Mouse (Mus musculus): ENCODE measurements around the gene Meis2.

Meis2 gene

DNA sequence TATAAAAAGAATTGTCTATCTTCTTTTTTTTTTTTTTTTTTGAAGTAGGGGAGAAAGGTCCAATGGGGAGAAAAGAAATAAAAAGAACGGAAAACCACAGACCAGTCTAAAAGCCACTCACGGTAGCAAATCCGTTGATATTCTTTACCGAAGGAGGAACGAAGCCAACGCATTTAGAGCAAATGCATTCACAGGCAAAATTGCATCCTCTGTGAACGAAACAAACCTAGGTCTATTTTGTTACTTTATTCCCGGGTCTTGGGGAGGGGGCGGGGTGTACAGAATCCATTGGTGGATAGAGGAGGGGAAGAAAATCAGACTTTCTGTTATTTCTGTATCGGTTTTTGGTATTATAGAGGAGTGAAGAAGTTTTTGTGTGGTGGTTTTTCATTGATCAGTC is 206.7 kb downstream of the Meis2 start:
- no peak for DNase-seq (ENCODE audit: extremely low read depth, low read depth, low spot score)

DNA sequence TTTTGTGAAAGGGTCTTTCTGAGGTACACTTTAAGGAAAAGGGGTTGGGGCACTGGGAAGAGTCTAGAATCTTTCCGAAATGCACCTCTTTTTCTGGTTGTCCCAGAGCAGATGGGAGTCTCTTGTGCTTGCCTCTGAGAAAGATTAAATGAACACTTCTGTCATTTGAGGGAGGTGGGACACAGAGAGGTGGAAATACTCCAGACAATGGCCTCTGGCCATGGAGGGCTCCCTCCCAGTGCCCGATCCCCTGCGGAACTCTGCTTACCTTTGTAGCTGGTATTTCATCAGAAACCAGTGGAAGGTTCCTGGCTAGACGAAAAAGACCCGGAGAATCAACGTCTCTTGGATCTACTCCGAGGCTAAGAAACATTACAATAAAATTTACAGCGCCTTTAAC is 207.4 kb downstream of the Meis2 start:
- no peak for DNase-seq (ENCODE audit: extremely low read depth, low read depth, low spot score)

DNA sequence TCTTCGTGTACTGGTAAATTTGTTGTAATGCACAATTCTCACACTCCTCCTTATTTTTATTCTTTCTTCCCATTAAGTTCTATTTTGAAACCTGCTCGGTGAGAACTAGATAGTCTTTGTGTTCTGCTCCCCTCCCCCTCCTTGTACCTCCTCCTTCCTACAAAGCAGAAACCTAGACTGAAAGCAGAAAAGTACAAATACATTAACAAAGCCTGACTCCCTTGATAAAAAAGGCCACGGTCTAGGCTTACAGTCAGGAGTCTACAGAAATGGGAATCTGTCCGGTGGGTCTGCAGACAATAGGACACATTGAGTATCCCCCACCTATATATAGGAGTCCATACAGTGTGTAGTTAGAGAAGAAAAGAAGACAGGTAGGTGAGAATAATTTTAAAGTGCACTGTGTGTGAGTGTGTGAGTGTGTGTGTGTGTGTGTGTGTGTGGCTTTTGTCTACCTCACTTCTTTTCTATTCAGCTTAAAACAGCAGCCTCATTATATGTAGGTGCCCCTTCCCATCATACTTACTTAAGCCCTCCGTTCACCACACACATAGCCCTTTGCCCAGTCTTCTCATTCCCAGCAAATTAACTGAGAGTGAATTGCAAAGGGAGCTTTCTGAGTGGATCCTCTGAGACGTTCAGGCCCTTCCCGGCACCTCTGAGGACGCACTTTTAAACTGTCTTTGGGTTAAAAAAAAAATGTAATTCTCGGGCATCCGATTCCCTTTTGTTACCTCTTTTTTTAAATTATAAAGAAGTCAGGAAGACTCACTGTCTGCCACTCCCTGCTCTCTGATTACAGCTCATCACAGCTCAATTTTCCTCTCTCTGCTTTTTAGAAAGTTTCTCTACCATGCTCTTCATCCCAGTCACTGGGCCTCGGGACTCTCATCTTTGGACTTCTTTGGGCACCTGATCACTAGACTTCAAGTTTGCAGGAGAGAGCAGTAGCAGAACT is 208.2 kb downstream of the Meis2 start:
- DNase-seq (ENCODE audit: extremely low read depth, low read depth, low spot score): no peak

DNA sequence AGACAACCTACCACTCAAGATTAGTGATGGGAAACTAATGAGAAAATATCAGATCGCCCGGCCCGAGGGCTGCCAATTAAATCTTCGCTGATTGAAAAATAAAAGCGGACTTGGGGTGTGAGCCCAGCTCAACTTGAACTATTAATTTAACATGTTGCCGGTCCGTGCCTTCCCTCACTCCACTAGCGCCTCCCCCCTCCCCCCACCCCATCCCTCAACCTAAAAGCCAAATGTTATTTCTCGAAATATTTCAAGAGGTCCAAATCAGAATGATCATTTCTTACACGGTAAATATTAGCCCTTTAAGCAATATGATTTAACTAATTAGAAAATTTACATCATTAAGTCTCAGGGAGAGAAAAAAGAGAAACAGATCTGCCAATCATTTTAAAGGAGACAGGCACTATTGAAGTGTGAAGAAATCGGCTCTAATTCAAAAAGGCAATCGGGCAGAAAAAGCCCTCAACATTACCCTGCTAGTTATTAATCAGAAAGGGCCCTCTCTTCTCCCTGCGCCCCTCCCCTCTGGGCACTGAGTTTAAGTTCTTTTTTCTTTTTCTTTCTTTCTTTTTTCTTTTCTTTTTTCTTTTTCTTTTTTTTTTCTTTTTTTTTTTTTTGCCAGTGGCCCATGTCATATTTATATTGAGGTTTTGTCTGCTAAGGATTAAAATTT is 209.1 kb downstream of the Meis2 start:
- no peak for DNase-seq (ENCODE audit: extremely low read depth, low read depth, low spot score)

DNA sequence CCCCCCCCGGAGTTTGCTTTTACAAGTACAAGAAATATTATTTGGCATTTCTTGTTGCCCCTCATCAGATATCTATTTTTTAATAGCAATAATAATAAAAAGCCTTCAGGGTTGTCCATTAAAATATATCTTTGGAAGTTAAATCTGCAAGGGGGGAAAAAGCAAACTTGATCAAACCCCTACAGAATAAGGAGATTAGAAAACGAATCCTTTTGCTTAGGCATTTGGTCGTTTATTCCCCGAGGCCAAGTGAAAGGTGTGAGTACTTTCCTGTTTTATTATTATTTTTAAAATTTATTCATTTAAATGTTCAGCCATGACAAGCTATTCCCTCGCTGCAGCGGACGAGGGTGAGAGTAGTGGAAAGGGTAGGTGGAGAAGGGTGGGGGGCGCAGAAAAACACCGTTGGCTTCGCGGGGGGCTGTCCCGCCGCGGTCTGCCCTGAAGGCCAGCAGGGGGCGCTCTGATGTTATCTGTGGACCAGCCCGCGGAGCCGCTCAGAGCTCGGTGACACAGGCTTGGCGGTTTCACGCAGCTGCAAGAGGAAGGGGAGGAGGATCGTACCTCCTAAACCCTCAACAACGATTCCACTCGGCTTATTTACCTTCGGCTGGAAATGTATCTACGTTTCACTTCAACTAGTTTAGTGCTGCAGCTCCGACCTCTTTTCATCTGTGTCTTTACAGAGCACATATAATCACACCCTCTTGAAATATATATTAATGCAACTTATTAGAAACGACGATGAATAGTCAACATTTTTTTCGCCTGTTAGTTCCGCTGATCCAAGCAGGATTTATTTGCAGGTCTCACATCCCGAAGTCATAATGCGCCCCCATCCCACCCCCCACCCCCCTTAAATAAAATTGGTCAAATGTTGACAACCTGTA is 209.9 kb downstream of the Meis2 start:
- DNase-seq (ENCODE audit: extremely low read depth, low read depth, low spot score): no peak

DNA sequence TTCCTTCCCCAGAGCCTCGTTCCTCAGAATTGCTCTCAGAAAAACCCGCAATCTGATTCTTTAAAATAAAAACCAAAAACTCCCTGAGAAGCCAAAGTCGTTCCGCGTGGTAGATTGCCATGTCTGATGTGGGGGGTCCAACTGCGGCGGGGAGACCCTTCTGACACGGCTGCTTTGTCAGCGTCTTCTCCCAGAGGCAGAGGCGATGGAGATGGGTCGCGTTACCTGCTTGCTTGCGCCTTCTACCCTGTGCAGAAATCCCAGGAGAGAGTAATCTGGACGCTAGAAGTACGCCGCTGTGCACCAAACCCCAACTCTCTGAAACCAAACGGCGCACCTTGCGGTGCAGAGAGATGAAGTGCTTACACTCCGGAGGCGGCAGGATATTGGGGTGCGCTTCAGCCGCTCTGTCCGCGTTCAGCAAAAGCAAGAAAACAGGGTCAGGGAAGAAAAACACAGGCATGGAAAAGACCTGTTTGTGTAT is 210.8 kb downstream of the Meis2 start:
- DNase-seq (ENCODE audit: extremely low read depth, low read depth, low spot score): no peak

DNA sequence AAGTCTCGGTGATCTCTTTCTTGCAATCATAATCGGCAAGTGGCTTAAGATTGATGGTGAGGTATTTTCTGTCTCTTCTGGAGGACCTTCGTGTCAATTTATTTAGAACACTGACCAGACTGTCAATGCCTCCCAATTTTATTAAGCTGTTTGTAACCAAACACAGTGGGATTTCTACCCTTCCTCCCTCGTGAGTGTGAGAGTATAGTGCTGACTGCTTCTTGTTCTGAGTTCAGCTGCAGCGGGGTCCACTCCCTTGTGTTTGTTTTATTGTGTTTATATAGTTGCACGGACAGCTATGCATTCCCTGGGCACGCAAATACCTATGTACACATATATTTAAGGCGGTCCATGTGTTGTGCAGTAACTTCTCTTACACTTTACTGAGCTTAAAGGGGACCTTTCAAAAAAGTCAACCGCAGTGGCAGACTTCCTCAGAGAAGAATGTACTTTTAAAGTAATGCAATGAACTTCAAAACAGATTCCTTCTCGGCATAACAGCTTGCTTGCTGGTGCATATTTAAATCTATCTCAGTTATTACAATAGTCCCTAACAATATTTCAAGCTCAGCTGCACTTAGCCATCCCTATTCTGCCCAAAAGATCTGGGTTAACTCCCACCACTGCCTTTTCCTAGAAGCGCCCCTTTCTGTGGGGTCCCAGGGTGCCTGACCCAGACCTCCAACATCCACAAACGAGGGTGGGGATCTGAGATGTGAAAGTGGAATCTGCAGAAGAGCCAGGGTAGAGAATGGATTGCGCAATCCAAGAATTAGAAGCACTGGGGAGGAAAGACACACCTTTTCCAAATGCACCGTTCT is 211.4 kb downstream of the Meis2 start:
- no peak for DNase-seq (ENCODE audit: extremely low read depth, low read depth, low spot score)

DNA sequence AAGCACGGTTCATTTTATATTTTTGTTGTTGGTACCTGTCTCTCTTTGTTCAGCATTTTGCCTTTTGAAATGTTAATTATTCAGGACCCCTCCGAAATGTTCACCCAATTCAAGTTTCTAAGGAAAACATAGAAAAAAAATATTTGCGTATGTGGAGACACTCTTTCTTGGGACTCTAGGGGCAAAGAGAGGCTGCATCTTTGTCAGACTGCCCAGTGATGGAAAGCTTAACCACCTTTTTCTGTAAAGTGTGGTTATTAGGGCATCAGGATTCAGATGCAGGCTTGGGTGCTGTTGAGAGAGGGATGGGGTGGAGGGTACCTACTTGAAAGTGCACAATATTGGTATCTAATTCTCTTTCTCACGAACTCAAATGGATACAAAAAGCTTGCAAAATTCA is 212.4 kb downstream of the Meis2 start:
- DNase-seq (ENCODE audit: extremely low read depth, low read depth, low spot score): no peak

DNA sequence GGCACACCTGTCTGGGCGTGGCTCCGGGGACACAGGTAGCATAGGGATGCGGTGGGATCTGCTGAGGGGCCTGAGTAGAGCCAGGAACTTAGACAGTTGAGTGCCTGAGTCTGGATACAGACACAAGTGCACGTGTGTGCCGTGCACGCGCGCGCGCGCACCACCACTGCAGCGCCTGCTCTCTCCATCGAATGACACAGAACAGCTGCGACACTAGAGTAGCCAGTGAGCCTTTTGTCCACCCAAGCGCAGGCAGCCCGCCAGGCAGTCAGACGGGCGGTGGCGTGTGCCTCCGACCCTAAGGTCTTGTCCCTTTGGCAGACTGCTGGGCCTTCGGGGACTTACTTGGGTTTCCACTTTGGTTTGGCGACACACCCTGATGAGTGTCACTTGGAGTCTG is 213.0 kb downstream of the Meis2 start:
- no peak for DNase-seq (ENCODE audit: extremely low read depth, low read depth, low spot score)

DNA sequence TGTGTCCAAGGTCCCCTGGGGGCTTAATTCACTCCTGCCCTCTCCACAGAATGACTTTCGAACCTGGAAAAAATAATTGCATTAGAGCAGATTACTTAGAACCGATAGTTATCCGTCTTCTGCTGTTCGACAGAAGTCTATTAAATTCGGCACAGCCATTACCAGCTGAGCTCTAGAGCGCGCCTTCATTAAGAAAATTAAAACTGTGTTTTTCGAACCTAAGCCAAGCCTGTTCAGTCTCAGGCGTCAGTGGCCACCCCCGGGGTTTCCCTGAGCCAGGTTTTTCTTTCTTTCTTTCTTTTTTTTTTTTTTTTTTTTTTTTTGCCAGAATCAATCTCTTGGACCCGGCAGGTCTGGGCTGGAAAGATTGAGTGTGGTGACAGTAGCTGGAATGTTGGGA is 213.5 kb downstream of the Meis2 start:
- DNase-seq (ENCODE audit: extremely low read depth, low read depth, low spot score): no peak

DNA sequence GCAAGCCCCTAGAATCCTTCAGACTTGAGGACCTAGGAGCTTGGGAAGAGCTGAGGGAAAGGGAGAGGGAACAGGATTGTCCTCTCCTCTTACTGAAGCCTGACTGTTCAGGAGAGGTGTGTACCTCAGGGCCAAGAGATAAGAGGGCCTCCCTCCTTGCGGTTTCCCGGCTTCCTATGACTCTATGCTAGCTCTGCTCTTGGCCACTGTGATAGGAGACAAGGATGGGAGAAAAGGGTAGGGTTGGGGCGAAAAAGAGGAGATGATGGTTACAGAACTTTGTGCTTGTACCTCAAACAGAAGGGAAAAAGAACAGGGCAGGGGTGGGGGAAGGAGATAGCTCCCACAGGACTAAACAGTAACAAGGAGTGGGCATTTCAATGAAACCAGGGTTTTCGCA is 214.7 kb downstream of the Meis2 start:
- no peak for DNase-seq (ENCODE audit: extremely low read depth, low read depth, low spot score)

DNA sequence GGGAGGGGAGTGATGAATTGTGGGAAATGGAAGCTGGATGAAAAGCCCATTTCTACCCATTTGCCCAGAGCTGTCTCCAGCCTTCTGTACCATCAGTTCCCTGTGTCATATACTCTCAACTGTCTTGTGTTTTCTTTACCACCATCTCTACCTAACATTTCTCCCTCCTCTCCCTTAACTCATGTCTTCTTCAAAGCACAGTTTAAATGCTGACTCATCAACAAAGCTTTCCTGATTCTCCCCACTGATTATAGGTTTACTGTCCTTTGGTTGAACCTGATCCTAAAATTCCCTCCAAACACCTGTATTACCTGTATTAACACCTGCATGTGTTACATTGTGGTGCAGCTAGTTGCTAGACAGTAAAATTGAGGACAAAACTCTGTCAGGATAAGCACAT is 222.8 kb downstream of the Meis2 start:
- no peak for DNase-seq (ENCODE audit: extremely low read depth, low read depth, low spot score)

DNA sequence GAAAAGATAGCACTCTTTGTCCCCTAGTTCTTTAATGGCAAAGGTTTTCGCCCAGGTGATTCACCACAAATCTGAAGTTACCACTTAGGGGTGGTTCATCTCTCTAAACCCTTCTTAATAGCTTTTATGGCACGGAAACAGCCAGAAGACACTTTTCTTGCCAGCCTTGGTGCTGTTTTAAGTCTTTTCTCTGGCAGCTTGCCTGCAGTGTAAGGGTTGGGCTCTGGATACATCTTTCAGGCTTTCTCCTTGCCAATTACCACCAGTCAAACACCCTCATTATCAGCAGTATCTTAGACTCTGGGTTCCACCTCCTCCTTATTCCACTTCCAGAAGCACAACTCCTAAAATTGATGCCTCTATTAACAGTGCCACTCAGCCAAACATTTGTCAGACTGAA is 229.6 kb downstream of the Meis2 start:
- DNase-seq (ENCODE audit: extremely low read depth, low read depth, low spot score): no peak

DNA sequence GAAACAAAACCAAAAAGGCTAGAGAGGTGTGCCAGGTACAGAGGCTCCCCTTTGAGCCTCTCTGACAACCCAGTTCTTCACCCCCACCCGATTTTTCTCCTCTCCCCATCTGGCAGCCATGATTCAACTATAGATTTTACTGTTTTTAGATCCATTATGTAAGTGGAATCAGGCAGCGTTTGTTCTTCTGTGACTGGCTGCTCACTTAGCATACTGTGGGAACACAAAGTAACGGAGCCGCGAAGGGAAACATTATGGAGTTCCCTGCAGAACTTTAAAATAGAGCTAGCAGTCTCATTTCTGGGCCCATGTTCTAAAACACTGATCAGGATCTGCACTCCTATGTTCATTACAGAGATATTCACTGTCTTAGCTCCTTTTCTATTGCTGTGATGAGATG is 243.3 kb downstream of the Meis2 start:
- no peak for DNase-seq (ENCODE audit: extremely low read depth, low read depth, low spot score)

DNA sequence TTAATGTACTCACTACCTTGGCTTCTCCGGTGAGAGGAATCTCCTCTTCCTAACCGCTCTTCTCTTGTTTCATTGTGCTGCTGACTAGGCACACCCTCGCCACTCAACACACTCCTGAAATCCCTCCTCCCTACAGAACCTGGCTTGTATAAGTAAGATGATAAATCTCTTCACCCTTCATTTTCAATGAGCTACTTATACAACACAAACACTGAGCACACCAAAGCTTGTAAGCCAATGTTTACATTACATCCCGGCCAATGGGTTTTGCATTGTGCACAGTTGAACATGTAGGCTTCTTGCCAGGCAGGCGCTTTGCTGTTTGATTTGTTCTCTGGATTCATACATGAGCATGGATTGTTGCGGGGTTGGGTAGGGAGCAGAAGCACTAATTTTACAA is 247.7 kb downstream of the Meis2 start:
- DNase-seq (ENCODE audit: extremely low read depth, low read depth, low spot score): no peak

DNA sequence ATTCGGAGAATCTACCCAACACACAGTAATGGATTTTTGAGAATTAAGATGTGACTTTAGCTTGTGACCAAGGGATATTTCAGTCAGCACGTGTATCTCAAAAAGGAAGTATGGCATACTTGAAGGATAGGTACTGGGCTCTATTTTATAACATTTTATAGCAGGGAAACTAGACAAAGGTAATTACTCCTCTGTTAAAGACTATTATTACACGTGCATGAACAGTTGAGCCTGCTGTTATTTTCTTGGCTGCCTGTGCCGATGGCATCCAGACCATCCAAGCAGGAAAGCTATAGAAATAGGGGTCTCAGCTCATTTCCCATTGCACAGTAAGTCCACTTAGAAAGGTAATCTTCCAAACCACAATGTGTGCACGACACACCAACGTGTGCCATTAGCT is 251.9 kb downstream of the Meis2 start:
- no peak for DNase-seq (ENCODE audit: extremely low read depth, low read depth, low spot score)

DNA sequence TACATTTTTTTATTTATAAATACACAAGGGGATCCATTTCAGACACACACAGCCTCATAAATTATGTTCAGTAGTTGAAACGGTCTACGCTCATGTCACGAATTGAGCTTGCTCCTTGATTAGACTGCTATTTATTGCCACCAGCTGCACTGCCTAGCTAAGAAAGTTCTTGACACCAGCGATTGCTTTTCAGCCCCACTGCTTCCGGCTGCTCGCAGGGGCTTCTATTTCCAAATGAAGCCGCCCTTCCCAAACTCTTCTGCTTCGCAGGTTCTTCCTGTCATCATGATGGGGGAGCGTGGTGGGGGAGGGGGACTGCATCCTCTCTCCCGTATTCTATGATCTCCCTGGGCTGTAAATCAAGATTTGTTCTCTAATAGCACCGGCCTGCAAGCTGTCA is 252.3 kb downstream of the Meis2 start:
- no peak for DNase-seq (ENCODE audit: extremely low read depth, low read depth, low spot score)
